Mouse (Mus musculus) c-Kit-negative CD71-positive TER-119-positive erythroid progenitor cells, embryonic 14.5 days (primary cell): ENCODE results near the gene Adat3.

Experiments
- DNase-seq: peaks from one replicate; pipeline ENCODE4 v3.0.0-alpha.2; 2013; ENCODE audit warnings: low read depth, low spot score

Adat3 gene

GRCm38 (mm10) chr10:80602698-80603325, at the start of gene Adat3, which contains the start of gene Scamp4:
Gene Adat3, plus strand, starts transcription at chr10:80602880.
Gene Scamp4, plus strand, starts transcription at chr10:80602872.
- peak; percentile 90 for DNase-seq

GRCm38 (mm10) chr10:80553575-80553974, 49.1 kb upstream of the Adat3 start:
- no peak for DNase-seq

- no peak for DNase-seq
These were observed 48.7 kb upstream of the Adat3 start for GRCm38 (mm10) chr10:80553997-80554396.

GRCm38 (mm10) chr10:80557346-80557965, 45.2 kb upstream of the Adat3 start:
- peak; percentile 75 for DNase-seq

GRCm38 (mm10) chr10:80559431-80559830, 43.2 kb upstream of the Adat3 start:
- no peak for DNase-seq

- DNase-seq = no peak
These were observed 42.1 kb upstream of the Adat3 start for GRCm38 (mm10) chr10:80560621-80561020.

GRCm38 (mm10) chr10:80561116-80561944, 41.4 kb upstream of the Adat3 start, which contains the start of gene Rexo1:
Gene Rexo1, minus strand, starts transcription at chr10:80561560.
- DNase-seq = peak; percentile 91

- peak; percentile 75 for DNase-seq
These were observed 36.1 kb upstream of the Adat3 start for GRCm38 (mm10) chr10:80566375-80567092.

GRCm38 (mm10) chr10:80568876-80569275, 33.8 kb upstream of the Adat3 start:
- no peak for DNase-seq

GRCm38 (mm10) chr10:80569664-80570066, 33.0 kb upstream of the Adat3 start:
- peak; percentile 84 for DNase-seq

GRCm38 (mm10) chr10:80570419-80570818, 32.3 kb upstream of the Adat3 start:
- DNase-seq = no peak

GRCm38 (mm10) chr10:80570871-80571836, 31.5 kb upstream of the Adat3 start:
- no peak for DNase-seq

GRCm38 (mm10) chr10:80572477-80572876, 30.2 kb upstream of the Adat3 start:
- DNase-seq = no peak

GRCm38 (mm10) chr10:80573944-80574343, 28.7 kb upstream of the Adat3 start:
- DNase-seq = no peak

GRCm38 (mm10) chr10:80574896-80575295, 27.8 kb upstream of the Adat3 start:
- DNase-seq = no peak

- no peak for DNase-seq
These were observed 26.8 kb upstream of the Adat3 start for GRCm38 (mm10) chr10:80575925-80576324.

GRCm38 (mm10) chr10:80576351-80577194, 26.1 kb upstream of the Adat3 start:
- DNase-seq = no peak

- peak; percentile 96 for DNase-seq
These were observed 25.2 kb upstream of the Adat3 start, which contains the start of gene Klf16 for GRCm38 (mm10) chr10:80577195-80578130. Gene Klf16, minus strand, starts transcription at chr10:80577321.
